Mouse (Mus musculus): ENCODE results near the gene Atp6v1f.

- TF ChIP-seq CTCF (conservative IDR thresholded peaks at IDR 0.05; ENCODE audit: insufficient read depth, insufficient read length, low read depth, low read length) (no peak), POLR2A (IDR thresholded peaks at IDR 0.05; ENCODE audit: low read depth, low read length) (no peak)
Observed at GRCm38 (mm10) chr6:29509086-29509485, 41.6 kb downstream of the Atp6v1f start.

All from kidney, adult 2 months (tissue).